Mouse (Mus musculus): Measurements from ENCODE around the gene Zfp948. TPM values are rescaled to one million over a fixed set of nuclear protein-coding genes. Genes with fewer than 3 reads are reported as not detected.

Gene Zfp948
- polyA plus RNA-seq, 1 experiment from 2014 or later: 13.7 TPM

- peak within 1 kb of the TSS; percentile 55 for H3K9ac ChIP-seq (ENCODE audit: low read depth, low read length)
- peak; percentile 78 for ATAC-seq (replicated peaks; ENCODE audit: low FRiP score)
- DNase-seq (ENCODE audit: low spot score): peak; percentile 67
- H3K4me1 ChIP-seq (replicated peaks; ENCODE audit: control insufficient read depth, insufficient read depth, low read length): peaks cover 8% of the 10 kb centered on the region; the same call in 1 of the 2 replicates
- no peaks in the 10 kb centered on the region for H3K36me3 ChIP-seq (ENCODE audit: control insufficient read depth, insufficient read depth, low read length)
- H3K4me2 ChIP-seq: peak within 1 kb of the TSS; percentile 70
- no peaks in the 10 kb centered on the region for H3K9me3 ChIP-seq (ENCODE audit: control insufficient read depth, low read length)
- peak within 1 kb of the TSS; percentile 59 for H3K4me3 ChIP-seq (ENCODE audit: low read depth, low read length)
- no peaks in the 10 kb centered on the region for H3K27me3 ChIP-seq (replicated peaks; ENCODE audit: control insufficient read depth, insufficient read depth, low read length)
- no peak within 1 kb of the TSS for H3K27ac ChIP-seq (ENCODE audit: low read depth, low read length)
- WGBS: 5% methylated on average over 21 of the region's 21 CpGs
Observed at GRCm38 (mm10) chr17:21535096-21536001, 31.5 kb upstream of the Zfp948 start, which contains the start of gene Zfp52. TSS of gene Zfp52 (plus strand) at chr17:21535539.

- no peak for ATAC-seq (replicated peaks; ENCODE audit: low FRiP score)
Observed at GRCm38 (mm10) chr17:21536096-21536495, 30.7 kb upstream of the Zfp948 start.

GRCm38 (mm10) chr17:21536676-21537075, 30.1 kb upstream of the Zfp948 start:
- no peaks in the 10 kb centered on the region for H3K36me3 ChIP-seq (ENCODE audit: control insufficient read depth, insufficient read depth, low read length)
- peaks cover 8% of the 10 kb centered on the region; the same call in 1 of the 2 replicates for H3K4me1 ChIP-seq (replicated peaks; ENCODE audit: control insufficient read depth, insufficient read depth, low read length)
- H3K27me3 ChIP-seq (replicated peaks; ENCODE audit: control insufficient read depth, insufficient read depth, low read length): no peaks in the 10 kb centered on the region
- WGBS: 54% methylated on average over 2 of the region's 2 CpGs
- no peak overlapping the region for H3K4me2 ChIP-seq
- DNase-seq (ENCODE audit: low spot score): no peak
- no peak overlapping the region for H3K9ac ChIP-seq (ENCODE audit: low read depth, low read length)
- H3K27ac ChIP-seq (ENCODE audit: low read depth, low read length): no peak overlapping the region
- H3K9me3 ChIP-seq (ENCODE audit: control insufficient read depth, low read length): no peaks in the 10 kb centered on the region
- ATAC-seq (replicated peaks; ENCODE audit: low FRiP score): no peak
- H3K4me3 ChIP-seq (ENCODE audit: low read depth, low read length): no peak overlapping the region

More at GRCm38 (mm10) chr17:21536096-21536495, 30.7 kb upstream of the Zfp948 start:
- Histone ChIP-seq H3K36me3 (ENCODE audit: control insufficient read depth, insufficient read depth, low read length) (no peaks in the 10 kb centered on the region), H3K27ac (ENCODE audit: low read depth, low read length) (no peak overlapping the region), H3K4me3 (ENCODE audit: low read depth, low read length) (peak overlapping the region; percentile 59), H3K4me2 (peak overlapping the region; percentile 70), H3K9me3 (ENCODE audit: control insufficient read depth, low read length) (no peaks in the 10 kb centered on the region), H3K27me3 (replicated peaks; ENCODE audit: control insufficient read depth, insufficient read depth, low read length) (no peaks in the 10 kb centered on the region), H3K4me1 (replicated peaks; ENCODE audit: control insufficient read depth, insufficient read depth, low read length) (peaks cover 8% of the 10 kb centered on the region; the same call in 1 of the 2 replicates), H3K9ac (ENCODE audit: low read depth, low read length) (peak overlapping the region; percentile 55)
- 24% methylated on average over 7 of the region's 7 CpGs for WGBS
- DNase-seq (ENCODE audit: low spot score): no peak

GRCm38 (mm10) chr17:21557831-21558230, 9.0 kb upstream of the Zfp948 start:
- WGBS: 78% methylated on average over 2 of the region's 2 CpGs
- Histone ChIP-seq H3K4me2 (no peak overlapping the region), H3K9me3 (ENCODE audit: control insufficient read depth, low read length) (no peaks in the 10 kb centered on the region), H3K27me3 (replicated peaks; ENCODE audit: control insufficient read depth, insufficient read depth, low read length) (no peaks in the 10 kb centered on the region), H3K27ac (ENCODE audit: low read depth, low read length) (no peak overlapping the region), H3K9ac (ENCODE audit: low read depth, low read length) (no peak overlapping the region), H3K36me3 (ENCODE audit: control insufficient read depth, insufficient read depth, low read length) (peaks cover 4% of the 10 kb centered on the region; the same call in 1 of the 2 replicates), H3K4me1 (replicated peaks; ENCODE audit: control insufficient read depth, insufficient read depth, low read length) (no peaks in the 10 kb centered on the region), H3K4me3 (ENCODE audit: low read depth, low read length) (no peak overlapping the region)
- ATAC-seq (replicated peaks; ENCODE audit: low FRiP score) (no peak), DNase-seq (ENCODE audit: low spot score) (no peak)

GRCm38 (mm10) chr17:21566220-21566619, 588 bp upstream of the Zfp948 start:
- Histone ChIP-seq H3K4me2 (peak overlapping the region; percentile 84), H3K4me3 (ENCODE audit: low read depth, low read length) (peak overlapping the region; percentile 70), H3K36me3 (ENCODE audit: control insufficient read depth, insufficient read depth, low read length) (no peaks in the 10 kb centered on the region), H3K9me3 (ENCODE audit: control insufficient read depth, low read length) (no peaks in the 10 kb centered on the region), H3K9ac (ENCODE audit: low read depth, low read length) (peak overlapping the region; percentile 79), H3K27me3 (replicated peaks; ENCODE audit: control insufficient read depth, insufficient read depth, low read length) (no peaks in the 10 kb centered on the region), H3K27ac (ENCODE audit: low read depth, low read length) (peak overlapping the region; percentile 83), H3K4me1 (replicated peaks; ENCODE audit: control insufficient read depth, insufficient read depth, low read length) (no peaks in the 10 kb centered on the region)
- 4% methylated on average over 5 of the region's 5 CpGs for WGBS
- peak; percentile 75 for ATAC-seq (replicated peaks; ENCODE audit: low FRiP score)
- DNase-seq (ENCODE audit: low spot score): no peak

- 0 out of 2 replicates have a peak, but pooled peaks have one; percentile 7 for ATAC-seq (replicated peaks; ENCODE audit: low FRiP score)
- no peak for DNase-seq (ENCODE audit: low spot score)
- 18% methylated on average over 1 of the region's 1 CpGs for WGBS
- Histone ChIP-seq H3K4me1 (replicated peaks; ENCODE audit: control insufficient read depth, insufficient read depth, low read length) (no peaks in the 10 kb centered on the region), H3K4me3 (ENCODE audit: low read depth, low read length) (peak overlapping the region; percentile 38), H3K36me3 (ENCODE audit: control insufficient read depth, insufficient read depth, low read length) (no peaks in the 10 kb centered on the region), H3K4me2 (peak overlapping the region; percentile 84), H3K27ac (ENCODE audit: low read depth, low read length) (no peak overlapping the region), H3K9ac (ENCODE audit: low read depth, low read length) (peak overlapping the region; percentile 16; the same call in 1 of the 2 replicates), H3K9me3 (ENCODE audit: control insufficient read depth, low read length) (no peaks in the 10 kb centered on the region), H3K27me3 (replicated peaks; ENCODE audit: control insufficient read depth, insufficient read depth, low read length) (no peaks in the 10 kb centered on the region)
Observed at GRCm38 (mm10) chr17:21567696-21568095, 888 bp downstream of the Zfp948 start.

GRCm38 (mm10) chr17:21579080-21579479, 12.3 kb downstream of the Zfp948 start:
- no peaks in the 10 kb centered on the region for H3K9me3 ChIP-seq (ENCODE audit: control insufficient read depth, low read length)
- H3K9ac ChIP-seq (ENCODE audit: low read depth, low read length): no peak overlapping the region
- H3K4me3 ChIP-seq (ENCODE audit: low read depth, low read length): no peak overlapping the region
- peaks cover 17% of the 10 kb centered on the region; the same call in 1 of the 2 replicates for H3K36me3 ChIP-seq (ENCODE audit: control insufficient read depth, insufficient read depth, low read length)
- no peaks in the 10 kb centered on the region for H3K4me1 ChIP-seq (replicated peaks; ENCODE audit: control insufficient read depth, insufficient read depth, low read length)
- ATAC-seq (replicated peaks; ENCODE audit: low FRiP score) (peak; percentile 77), DNase-seq (ENCODE audit: low spot score) (no peak)
- WGBS: 31% methylated on average over 1 of the region's 1 CpGs
- no peaks in the 10 kb centered on the region for H3K27me3 ChIP-seq (replicated peaks; ENCODE audit: control insufficient read depth, insufficient read depth, low read length)
- no peak overlapping the region for H3K27ac ChIP-seq (ENCODE audit: low read depth, low read length)
- H3K4me2 ChIP-seq: peak overlapping the region; percentile 20; the same call in 1 of the 2 replicates

GRCm38 (mm10) chr17:21579493-21580175, 12.8 kb downstream of the Zfp948 start:
- DNase-seq (ENCODE audit: low spot score): no peak
- peak overlapping the region; percentile 20; the same call in 1 of the 2 replicates for H3K4me2 ChIP-seq

More at GRCm38 (mm10) chr17:21579493-21580175, 12.8 kb downstream of the Zfp948 start:
- H3K36me3 ChIP-seq (ENCODE audit: control insufficient read depth, insufficient read depth, low read length): peaks cover 18% of the 10 kb centered on the region
- H3K27me3 ChIP-seq (replicated peaks; ENCODE audit: control insufficient read depth, insufficient read depth, low read length): no peaks in the 10 kb centered on the region
- H3K4me1 ChIP-seq (replicated peaks; ENCODE audit: control insufficient read depth, insufficient read depth, low read length): no peaks in the 10 kb centered on the region
- WGBS: 13% methylated on average over 5 of the region's 5 CpGs
- no peak overlapping the region for H3K4me3 ChIP-seq (ENCODE audit: low read depth, low read length)
- H3K9me3 ChIP-seq (ENCODE audit: control insufficient read depth, low read length): no peaks in the 10 kb centered on the region
- H3K27ac ChIP-seq (ENCODE audit: low read depth, low read length): no peak overlapping the region
- H3K9ac ChIP-seq (ENCODE audit: low read depth, low read length): no peak overlapping the region
- peak; percentile 86 for ATAC-seq (replicated peaks; ENCODE audit: low FRiP score)

Measured in liver, embryonic 11.5 days (tissue).